Mouse (Mus musculus): Measurements from ENCODE around the gene Stx1b. TPM values are rescaled to one million over a fixed set of nuclear protein-coding genes. Genes with fewer than 3 reads are reported as not detected.

Stx1b gene
- total and polyA plus RNA-seq, 3 experiments, result 0.77 to 3.8 (median 1.1) TPM

DNA sequence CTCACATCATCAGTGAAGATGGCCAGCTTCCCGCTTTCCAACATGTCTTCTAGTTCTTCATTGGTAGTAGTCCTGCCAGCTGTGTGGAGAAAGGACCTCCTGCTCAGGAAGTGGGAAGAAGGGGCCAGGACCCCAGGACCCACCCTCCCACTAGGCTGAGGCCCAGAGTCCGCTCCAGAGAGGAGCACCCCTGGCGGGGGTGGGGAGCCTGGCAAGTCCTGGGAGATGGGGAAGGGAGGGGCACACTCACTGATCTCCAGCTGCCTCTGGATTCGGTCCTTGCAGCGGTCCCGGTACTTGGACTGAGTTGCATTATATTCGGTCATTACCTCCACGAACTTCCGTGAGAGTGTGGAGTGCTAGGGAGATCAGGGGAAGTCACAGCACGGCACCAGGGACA is 13.7 kb downstream of the Stx1b start:
- DNase-seq, result no peak
- TF ChIP-seq CTCF (IDR thresholded peaks at IDR 0.05) (no peak), EP300 (IDR thresholded peaks at IDR 0.05; ENCODE audit: insufficient read depth, low read depth, low read length) (no peak), POLR2A (IDR thresholded peaks at IDR 0.05; ENCODE audit: insufficient read depth, low read depth, low read length) (no peak)
- Histone ChIP-seq H3K27ac (no peak overlapping the region), H3K4me1 (ENCODE audit: control insufficient read depth, insufficient read depth, low read length) (peaks cover 10% of the 10 kb centered on the region), H3K36me3 (ENCODE audit: control insufficient read depth, insufficient read depth, low read length) (no peaks in the 10 kb centered on the region), H3K4me3 (no peak overlapping the region), H3K27me3 (ENCODE audit: control insufficient read depth, insufficient read depth, low read length) (no peaks in the 10 kb centered on the region), H3K9ac (ENCODE audit: low read depth, low read length) (no peak overlapping the region), H3K79me2 (replicated peaks; ENCODE audit: control insufficient read depth, insufficient read depth, low read length) (no peaks in the 10 kb centered on the region)
- intact Hi-C loops (cut with DNase I), result loop anchor here (10.0 kb wide), 1 partner anchor 394 kb away; the partner anchor contains the start of gene Cox6a2
- WGBS, result 91% methylated on average over 10 of the region's 10 CpGs

DNA sequence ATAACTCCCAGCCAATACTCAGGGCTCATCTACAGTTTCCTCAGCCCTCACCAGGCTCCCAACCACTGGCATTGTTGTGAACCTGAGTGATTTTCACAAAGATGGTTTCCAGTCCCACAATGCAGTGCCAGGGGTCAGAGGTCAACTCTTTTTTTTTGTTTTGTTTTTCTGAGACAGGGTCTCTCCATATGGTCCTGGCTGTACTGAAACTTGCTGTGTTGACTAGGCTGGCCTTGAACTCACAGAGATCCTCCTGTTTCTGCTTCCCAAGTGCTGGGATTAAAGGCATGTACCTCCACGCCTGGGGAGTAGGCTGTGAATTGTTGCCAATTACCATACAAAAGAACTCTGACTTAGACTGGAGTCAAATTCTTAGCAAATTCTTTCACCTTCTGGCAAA is 14.5 kb downstream of the Stx1b start:
- H3K4me3 ChIP-seq, result no peak overlapping the region
- H3K27ac ChIP-seq, result no peak overlapping the region
- H3K9ac ChIP-seq (ENCODE audit: low read depth, low read length), result no peak overlapping the region
- TF ChIP-seq POLR2A (IDR thresholded peaks at IDR 0.05; ENCODE audit: insufficient read depth, low read depth, low read length), result no peak
- TF ChIP-seq CTCF (IDR thresholded peaks at IDR 0.05), result no peak
- TF ChIP-seq EP300 (IDR thresholded peaks at IDR 0.05; ENCODE audit: insufficient read depth, low read depth, low read length), result no peak
- H3K27me3 ChIP-seq (ENCODE audit: control insufficient read depth, insufficient read depth, low read length), result no peaks in the 10 kb centered on the region
- no peaks in the 10 kb centered on the region for H3K79me2 ChIP-seq (replicated peaks; ENCODE audit: control insufficient read depth, insufficient read depth, low read length)
- DNase-seq, result no peak
- WGBS, result 100% methylated on average over 1 of the region's 1 CpGs
- intact Hi-C loops (cut with DNase I), result loop anchor here (10.0 kb wide), 1 partner anchor 395 kb away; the partner anchor contains the start of gene Cox6a2
- peaks cover 7% of the 10 kb centered on the region for H3K4me1 ChIP-seq (ENCODE audit: control insufficient read depth, insufficient read depth, low read length)
- no peaks in the 10 kb centered on the region for H3K36me3 ChIP-seq (ENCODE audit: control insufficient read depth, insufficient read depth, low read length)

DNA sequence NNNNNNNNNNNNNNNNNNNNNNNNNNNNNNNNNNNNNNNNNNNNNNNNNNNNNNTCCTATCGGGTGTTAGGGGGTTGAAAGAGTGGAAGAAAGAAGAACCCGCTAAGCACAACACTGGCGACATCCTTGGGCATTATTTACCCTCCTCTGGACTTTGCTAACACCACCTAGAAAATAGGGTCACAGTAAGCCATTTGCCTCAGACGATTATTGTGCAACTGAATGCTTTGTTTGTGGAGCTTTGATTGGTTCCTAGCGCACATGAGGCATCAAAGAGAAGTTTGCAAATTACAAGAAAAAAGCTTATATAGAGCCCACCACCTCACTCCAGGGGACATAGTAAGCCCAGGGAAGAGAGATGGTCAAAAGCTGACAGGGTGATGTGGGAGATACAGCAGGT is 15.5 kb downstream of the Stx1b start:
- Histone ChIP-seq H3K4me3 (no peak overlapping the region), H3K9ac (ENCODE audit: low read depth, low read length) (no peak overlapping the region), H3K27ac (no peak overlapping the region), H3K27me3 (ENCODE audit: control insufficient read depth, insufficient read depth, low read length) (no peaks in the 10 kb centered on the region), H3K36me3 (ENCODE audit: control insufficient read depth, insufficient read depth, low read length) (no peaks in the 10 kb centered on the region), H3K79me2 (replicated peaks; ENCODE audit: control insufficient read depth, insufficient read depth, low read length) (no peaks in the 10 kb centered on the region), H3K4me1 (ENCODE audit: control insufficient read depth, insufficient read depth, low read length) (no peaks in the 10 kb centered on the region)
- TF ChIP-seq POLR2A (IDR thresholded peaks at IDR 0.05; ENCODE audit: insufficient read depth, low read depth, low read length), result no peak
- no peak for TF ChIP-seq EP300 (IDR thresholded peaks at IDR 0.05; ENCODE audit: insufficient read depth, low read depth, low read length)
- TF ChIP-seq CTCF (IDR thresholded peaks at IDR 0.05), result no peak
- intact Hi-C loops (cut with DNase I), result no loop called here
- whole genome bisulfite sequencing, result 64% methylated on average over 5 of the region's 5 CpGs
- no peak for DNase-seq

DNA sequence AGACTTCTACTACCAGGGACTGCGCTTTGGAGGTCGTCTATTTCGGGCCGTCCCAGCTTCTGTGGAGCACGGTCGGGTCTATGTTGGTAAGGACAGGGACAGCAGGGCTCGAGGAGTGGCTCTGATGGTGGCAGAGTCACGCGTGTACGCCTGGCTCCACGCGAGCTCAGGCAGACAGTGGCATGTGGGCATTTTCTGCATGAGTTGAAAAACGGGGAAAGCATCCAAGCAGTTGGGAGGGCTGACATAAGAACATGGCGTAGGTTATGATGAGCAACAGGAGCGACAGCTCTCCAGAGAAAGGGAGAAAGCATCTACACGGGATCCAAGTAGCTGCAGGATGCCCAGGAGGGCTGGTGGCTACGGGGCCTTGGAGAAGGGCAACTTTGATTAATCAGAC is 22.0 kb downstream of the Stx1b start:
- H3K4me1 ChIP-seq (ENCODE audit: control insufficient read depth, insufficient read depth, low read length), result peaks cover 9% of the 10 kb centered on the region
- H3K9ac ChIP-seq (ENCODE audit: low read depth, low read length), result no peak overlapping the region
- no peak overlapping the region for H3K4me3 ChIP-seq
- no peak for DNase-seq
- no peak for TF ChIP-seq CTCF (IDR thresholded peaks at IDR 0.05)
- TF ChIP-seq POLR2A (IDR thresholded peaks at IDR 0.05; ENCODE audit: insufficient read depth, low read depth, low read length), result no peak
- TF ChIP-seq EP300 (IDR thresholded peaks at IDR 0.05; ENCODE audit: insufficient read depth, low read depth, low read length), result no peak
- intact Hi-C loops (cut with DNase I), result no loop called here
- 88% methylated on average over 17 of the region's 17 CpGs for WGBS
- no peaks in the 10 kb centered on the region for H3K79me2 ChIP-seq (replicated peaks; ENCODE audit: control insufficient read depth, insufficient read depth, low read length)
- H3K27me3 ChIP-seq (ENCODE audit: control insufficient read depth, insufficient read depth, low read length), result no peaks in the 10 kb centered on the region
- H3K27ac ChIP-seq, result no peak overlapping the region
- no peaks in the 10 kb centered on the region for H3K36me3 ChIP-seq (ENCODE audit: control insufficient read depth, insufficient read depth, low read length)

DNA sequence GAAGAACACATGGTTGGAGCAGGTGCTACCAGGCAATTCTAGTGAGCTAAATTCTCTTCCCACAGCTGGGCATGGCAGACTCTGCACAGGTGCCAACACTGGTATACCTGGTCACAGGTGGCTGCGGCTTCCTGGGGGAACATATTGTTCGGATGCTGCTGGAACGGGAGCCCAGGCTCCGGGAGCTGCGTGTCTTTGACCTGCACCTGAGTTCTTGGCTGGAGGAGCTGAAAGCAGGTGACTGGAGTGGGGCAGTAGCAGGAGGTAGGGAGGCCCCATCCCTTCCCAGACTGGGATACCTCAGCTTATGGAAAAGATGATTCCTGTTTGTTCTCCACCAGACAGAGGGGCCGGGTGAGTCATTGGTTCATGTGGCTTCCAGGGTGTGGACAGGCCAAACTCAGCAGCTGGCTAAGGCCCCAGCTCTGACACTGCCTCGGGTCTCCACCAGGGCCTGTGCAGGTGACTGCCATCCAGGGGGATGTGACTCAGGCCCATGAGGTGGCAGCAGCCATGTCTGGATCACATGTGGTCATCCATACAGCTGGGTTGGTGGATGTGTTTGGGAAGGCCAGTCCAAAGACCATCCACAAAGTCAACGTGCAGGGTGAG is 23.2 kb downstream of the Stx1b start:
- Histone ChIP-seq H3K4me1 (ENCODE audit: control insufficient read depth, insufficient read depth, low read length) (peaks cover 9% of the 10 kb centered on the region), H3K27me3 (ENCODE audit: control insufficient read depth, insufficient read depth, low read length) (no peaks in the 10 kb centered on the region), H3K9ac (ENCODE audit: low read depth, low read length) (peak overlapping the region; percentile 69), H3K36me3 (ENCODE audit: control insufficient read depth, insufficient read depth, low read length) (no peaks in the 10 kb centered on the region), H3K4me3 (peak overlapping the region; percentile 48), H3K27ac (peak overlapping the region; percentile 78), H3K79me2 (replicated peaks; ENCODE audit: control insufficient read depth, insufficient read depth, low read length) (no peaks in the 10 kb centered on the region)
- intact Hi-C loops (cut with DNase I), result loop anchor here (2.0 kb wide), 1 partner anchor 134 kb away; no protein-coding TSS in a partner anchor
- TF ChIP-seq CTCF (IDR thresholded peaks at IDR 0.05) (0 out of 2 replicates have a peak, but pooled peaks have one; percentile 4), EP300 (IDR thresholded peaks at IDR 0.05; ENCODE audit: insufficient read depth, low read depth, low read length) (no peak)
- WGBS, result 70% methylated on average over 8 of the region's 8 CpGs
- DNase-seq, result peak in 1 of 2 experiments; percentile 29

DNA sequence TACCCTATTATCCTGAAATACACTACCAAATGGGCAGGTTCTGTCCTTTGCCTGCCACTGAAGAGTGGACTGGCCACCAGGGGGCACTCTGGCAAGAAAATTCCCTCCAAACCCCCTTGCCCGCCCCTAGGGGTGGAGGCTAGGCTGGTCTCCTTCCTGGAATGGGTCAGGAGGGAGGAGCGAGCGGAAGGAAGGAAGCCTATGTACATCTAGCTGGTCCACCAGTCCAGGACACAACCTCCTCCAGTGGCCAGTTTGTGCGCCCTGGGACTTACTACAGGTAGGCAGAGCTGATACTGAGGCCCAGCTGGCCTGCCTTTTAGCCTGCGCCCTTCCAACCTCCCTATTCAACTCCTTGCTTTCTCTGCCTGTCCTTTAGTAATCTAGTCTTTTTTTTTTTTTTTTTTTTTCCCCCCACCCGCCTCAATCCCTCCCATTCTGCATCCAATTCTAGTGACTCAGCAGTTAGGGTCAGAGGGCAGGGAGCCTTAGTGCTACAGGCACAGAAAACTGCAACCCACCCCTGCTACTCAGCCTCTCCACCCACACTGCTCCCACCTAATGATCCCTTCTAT is 23.8 kb downstream of the Stx1b start, which contains the start of gene Hsd3b7:
TSS of gene Hsd3b7 (plus strand) at position 170 of the 575 bp plus-strand sequence.
- Histone ChIP-seq H3K9ac (ENCODE audit: low read depth, low read length) (peak within 1 kb of the TSS; percentile 69), H3K36me3 (ENCODE audit: control insufficient read depth, insufficient read depth, low read length) (no peaks in the 10 kb centered on the region), H3K27ac (peak within 1 kb of the TSS; percentile 78), H3K4me1 (ENCODE audit: control insufficient read depth, insufficient read depth, low read length) (peaks cover 9% of the 10 kb centered on the region), H3K79me2 (replicated peaks; ENCODE audit: control insufficient read depth, insufficient read depth, low read length) (no peaks in the 10 kb centered on the region), H3K27me3 (ENCODE audit: control insufficient read depth, insufficient read depth, low read length) (no peaks in the 10 kb centered on the region), H3K4me3 (peak within 1 kb of the TSS; percentile 48)
- intact Hi-C loops (cut with DNase I), result loop anchor here (1.0 to 2.0 kb wide), 4 partner anchors 14 to 134 kb away; partner anchors contain the start of genes Zfp646 and Zfp668
- peak; percentile 94 for TF ChIP-seq EP300 (IDR thresholded peaks at IDR 0.05; ENCODE audit: insufficient read depth, low read depth, low read length)
- TF ChIP-seq POLR2A (IDR thresholded peaks at IDR 0.05; ENCODE audit: insufficient read depth, low read depth, low read length), result peak; percentile 97
- peak; percentile 99 for TF ChIP-seq CTCF (IDR thresholded peaks at IDR 0.05)
- peak; percentile 92 to 94 for DNase-seq
- WGBS, result 11% methylated on average over 6 of the region's 6 CpGs

Measured in heart, adult 2 months (tissue).